ENCODE assay signal across 14 mouse cellular contexts in genomic region chr2:163911826-163912444, GRCm38 (mm10). TPM values are rescaled to one million over a fixed set of nuclear protein-coding genes. Genes with fewer than 3 reads are reported as not detected.
DNase-seq lines count a peak whose midpoint lies in the region; ATAC-seq lines count a peak whose summit lies in the region.
"Had no signal": no experiment of that assay in that cellular context is flagged by ENCODE, and none has a peak within 500 bp of the region (broad histone marks: within the 10 kb centered on the region; RNA-seq: fewer than 3 reads in every experiment).

No protein-coding gene starts in this region.

- H3K4me1 ChIP-seq in forebrain, embryonic 16.5 days (replicated peaks; ENCODE audit: control insufficient read depth, insufficient read depth, low read length): peaks cover 25% of the 10 kb centered on the region
- H3K4me1 ChIP-seq in forebrain, embryonic 10.5 days: peaks cover 25% of the 10 kb centered on the region
- H3K4me1 ChIP-seq in midbrain, embryonic 16.5 days (ENCODE audit: control insufficient read depth, insufficient read depth, low read length): peaks cover 38% of the 10 kb centered on the region
- peaks cover 37% of the 10 kb centered on the region for H3K4me1 ChIP-seq in midbrain, embryonic 15.5 days
- H3K4me1 ChIP-seq in hindbrain, embryonic 10.5 days (replicated peaks): peaks cover 18% of the 10 kb centered on the region

- 53% methylated on average over 14 of the region's 14 CpGs for WGBS in forebrain, embryonic 16.5 days
- WGBS in forebrain, embryonic 10.5 days: 88% methylated on average over 14 of the region's 14 CpGs
- WGBS in midbrain, embryonic 16.5 days: 72% methylated on average over 14 of the region's 14 CpGs
- 75% methylated on average over 14 of the region's 14 CpGs for WGBS in midbrain, embryonic 15.5 days
- WGBS in hindbrain, embryonic 10.5 days: 87% methylated on average over 14 of the region's 14 CpGs

- ATAC-seq in forebrain, embryonic 16.5 days: peak; percentile 25; the same call in 1 of the 2 replicates
- ATAC-seq in midbrain, embryonic 16.5 days: no peak
- ATAC-seq in midbrain, embryonic 15.5 days (replicated peaks): no peak

- no peak overlapping the region for H3K4me2 ChIP-seq in forebrain, embryonic 16.5 days (ENCODE audit: low read length)
- 0 out of 2 replicates have a peak overlapping the region, but pooled peaks have one; percentile 11 for H3K4me2 ChIP-seq in midbrain, embryonic 16.5 days (ENCODE audit: low read length)
- H3K4me2 ChIP-seq in midbrain, embryonic 15.5 days: no peak overlapping the region
- H3K4me2 ChIP-seq: hindbrain, embryonic 15.5 days; liver, embryonic 11.5 days had no signal

- intact Hi-C loops in heart, postnatal 10 days (cut with DNase I): no loop called here

- DNase-seq in forebrain, embryonic 10.5 days (ENCODE audit: extremely low spot score, low spot score): no peak
- DNase-seq in heart, postnatal 10 days: peak; percentile 14 to 32
- DNase-seq in thymus, postnatal 10 days (ENCODE audit: low spot score in 2 of 2): no peak
- DNase-seq in hindbrain, embryonic 10.5 days (ENCODE audit: low spot score): no peak
- DNase-seq in spleen, postnatal 14 days (ENCODE audit: low spot score in 2 of 2): no peak
- DNase-seq: kidney, postnatal 25 days had no signal

- H3K27ac ChIP-seq in forebrain, embryonic 16.5 days (ENCODE audit: low read length): no peak overlapping the region
- no peak overlapping the region for H3K27ac ChIP-seq in forebrain, embryonic 10.5 days
- H3K27ac ChIP-seq in midbrain, embryonic 16.5 days (ENCODE audit: low read length): no peak overlapping the region
- H3K27ac ChIP-seq in midbrain, embryonic 15.5 days: no peak overlapping the region
- no peak overlapping the region for H3K27ac ChIP-seq in hindbrain, embryonic 10.5 days
- H3K27ac ChIP-seq: hindbrain, embryonic 15.5 days had no signal

- no peaks in the 10 kb centered on the region for H3K9me3 ChIP-seq in forebrain, embryonic 16.5 days (ENCODE audit: control insufficient read depth, low read length)
- no peaks in the 10 kb centered on the region for H3K9me3 ChIP-seq in forebrain, embryonic 10.5 days
- H3K9me3 ChIP-seq in midbrain, embryonic 16.5 days (replicated peaks; ENCODE audit: control insufficient read depth, low read length, poor library complexity, severe bottlenecking): no peaks in the 10 kb centered on the region
- H3K9me3 ChIP-seq in midbrain, embryonic 15.5 days: no peaks in the 10 kb centered on the region
- no peaks in the 10 kb centered on the region for H3K9me3 ChIP-seq in hindbrain, embryonic 10.5 days
- H3K9me3 ChIP-seq: hindbrain, embryonic 15.5 days had no signal

- no peaks in the 10 kb centered on the region for H3K36me3 ChIP-seq in forebrain, embryonic 16.5 days (ENCODE audit: control insufficient read depth, insufficient read depth)
- H3K36me3 ChIP-seq in forebrain, embryonic 10.5 days (replicated peaks): no peaks in the 10 kb centered on the region
- H3K36me3 ChIP-seq in midbrain, embryonic 16.5 days (ENCODE audit: control insufficient read depth, insufficient read depth, low read length): no peaks in the 10 kb centered on the region
- no peaks in the 10 kb centered on the region for H3K36me3 ChIP-seq in midbrain, embryonic 15.5 days (replicated peaks)
- H3K36me3 ChIP-seq in hindbrain, embryonic 10.5 days: no peaks in the 10 kb centered on the region
- H3K36me3 ChIP-seq: hindbrain, embryonic 15.5 days had no signal

- H3K27me3 ChIP-seq in forebrain, embryonic 16.5 days (replicated peaks; ENCODE audit: control insufficient read depth, insufficient read depth, low read length): peaks cover 12% of the 10 kb centered on the region
- peaks cover 52% of the 10 kb centered on the region for H3K27me3 ChIP-seq in forebrain, embryonic 10.5 days (ENCODE audit: poor library complexity, severe bottlenecking)
- H3K27me3 ChIP-seq in midbrain, embryonic 16.5 days (ENCODE audit: control insufficient read depth, insufficient read depth, low read depth, low read length): no peaks in the 10 kb centered on the region
- H3K27me3 ChIP-seq in midbrain, embryonic 15.5 days (replicated peaks): 0 out of 2 replicates have a peak, but pooled peaks cover 3% of the 10 kb centered on the region
- H3K27me3 ChIP-seq in hindbrain, embryonic 10.5 days (ENCODE audit: insufficient read depth, poor library complexity, severe bottlenecking): peaks cover 36% of the 10 kb centered on the region
- H3K27me3 ChIP-seq: hindbrain, embryonic 15.5 days had no signal

- H3K4me3 ChIP-seq in forebrain, embryonic 16.5 days (replicated peaks; ENCODE audit: low read length): no peak overlapping the region
- H3K4me3 ChIP-seq in forebrain, embryonic 10.5 days: no peak overlapping the region
- no peak overlapping the region for H3K4me3 ChIP-seq in midbrain, embryonic 16.5 days (ENCODE audit: low read depth, low read length)
- H3K4me3 ChIP-seq in midbrain, embryonic 15.5 days: no peak overlapping the region
- no peak overlapping the region for H3K4me3 ChIP-seq in hindbrain, embryonic 10.5 days
- H3K4me3 ChIP-seq: erythroblast, embryonic 14.5 days; hindbrain, embryonic 15.5 days had no signal

- no peak overlapping the region for H3K9ac ChIP-seq in forebrain, embryonic 16.5 days (replicated peaks; ENCODE audit: low read depth, low read length)
- H3K9ac ChIP-seq in midbrain, embryonic 16.5 days (ENCODE audit: low read depth, low read length): no peak overlapping the region
- H3K9ac ChIP-seq in midbrain, embryonic 15.5 days: no peak overlapping the region
- H3K9ac ChIP-seq: hindbrain, embryonic 15.5 days had no signal

RNA-seq across cellular contexts. Expression of gene Rims4, which starts 6.5 kb away (rescaled TPM):
- 7.0 and 9.8 TPM in 2 replicates for polyA plus RNA-seq in forebrain, embryonic 16.5 days (2015; fragmentation: Nextera tagmentation; extraction: Ambion mirVana)
- 1.1 TPM in 2 replicates for polyA plus RNA-seq in forebrain, embryonic 10.5 days (2016; fragmentation: Nextera tagmentation; extraction: Ambion mirVana)
- 18.8 and 20.4 TPM in 2 replicates for polyA plus RNA-seq in midbrain, embryonic 16.5 days (2015; fragmentation: Nextera tagmentation; extraction: Ambion mirVana)
- polyA plus RNA-seq in midbrain, embryonic 15.5 days (2015; fragmentation: Nextera tagmentation; extraction: Ambion mirVana): 21.1 TPM in 2 replicates
- under 1 TPM; 0.17 to 0.27 TPM for total RNA-seq in heart, postnatal 10 days (2021)
- 1.2 and 1.6 TPM in 2 replicates for polyA plus RNA-seq in hindbrain, embryonic 10.5 days (2016; fragmentation: Nextera tagmentation; extraction: Ambion mirVana)
- total RNA-seq: megakaryocyte, adult 5-6 weeks had no signal
- polyA plus RNA-seq: erythroblast, embryonic 14.5 days had no signal

RNA-seq across cellular contexts. Expression of gene Kcnk15, which starts 58.5 kb away (rescaled TPM):
- polyA plus RNA-seq in forebrain, embryonic 16.5 days (2015; fragmentation: Nextera tagmentation; extraction: Ambion mirVana): not detected in 2 replicates
- polyA plus RNA-seq in forebrain, embryonic 10.5 days (2016; fragmentation: Nextera tagmentation; extraction: Ambion mirVana): not detected in 2 replicates
- polyA plus RNA-seq in midbrain, embryonic 16.5 days (2015; fragmentation: Nextera tagmentation; extraction: Ambion mirVana): 0.17 and 0.33 TPM in 2 replicates
- 0.22 TPM in 1 of 2 replicates, not detected in the other for polyA plus RNA-seq in midbrain, embryonic 15.5 days (2015; fragmentation: Nextera tagmentation; extraction: Ambion mirVana)
- total RNA-seq in heart, postnatal 10 days (2021): not detected
- polyA plus RNA-seq in hindbrain, embryonic 10.5 days (2016; fragmentation: Nextera tagmentation; extraction: Ambion mirVana): not detected in 2 replicates
- total RNA-seq: megakaryocyte, adult 5-6 weeks had no signal
- polyA plus RNA-seq: erythroblast, embryonic 14.5 days; liver, embryonic 11.5 days; testis, adult 2 months had no signal

Comparison
In these comparisons a context has a peak if more than half of its experiments do, and no peak if none do; other contexts are left out.
1. DNase-seq: peak in heart, postnatal 10 days (2 of 2); none in forebrain, embryonic 10.5 days (single experiment), thymus, postnatal 10 days (0 of 2), hindbrain, embryonic 10.5 days (single experiment) and spleen, postnatal 14 days (0 of 2).